Mouse (Mus musculus) cerebellum, postnatal 36 days (tissue): ENCODE results near the gene Tbc1d19.

ENCODE experiments used
- DNase-seq, 2 experiments: peaks; one replicate each; pipeline ENCODE4 v3.0.0; 2021 to 2022; ENCODE audit warnings: mixed read lengths in 2 of 2

Tbc1d19 gene

GRCm38 (mm10) chr5:53920416-53920815, 111.0 kb downstream of the Tbc1d19 start:
- DNase-seq: no peak

- DNase-seq: no peak
Observed at GRCm38 (mm10) chr5:53922149-53922904, 112.9 kb downstream of the Tbc1d19 start.

DNA sequence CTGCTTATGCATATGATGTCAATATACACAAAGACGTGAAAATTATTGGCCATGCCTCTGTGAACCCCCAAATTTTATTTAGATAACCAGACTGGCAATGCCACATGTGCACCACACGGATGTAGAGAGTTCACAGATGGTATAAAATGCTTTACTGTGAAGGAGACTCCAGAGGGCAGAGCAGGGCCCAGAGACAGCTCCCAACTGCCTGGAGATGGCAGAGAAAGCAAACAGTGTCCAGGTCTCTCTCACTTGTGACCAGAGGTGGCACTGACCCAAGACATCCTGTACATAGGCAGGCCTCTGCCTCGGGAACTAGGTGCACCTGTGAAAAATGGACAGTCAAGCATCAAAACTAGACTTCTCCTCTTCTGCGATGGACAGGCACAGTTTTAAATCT, 114.6 kb downstream of the Tbc1d19 start:
- no peak for DNase-seq

DNA sequence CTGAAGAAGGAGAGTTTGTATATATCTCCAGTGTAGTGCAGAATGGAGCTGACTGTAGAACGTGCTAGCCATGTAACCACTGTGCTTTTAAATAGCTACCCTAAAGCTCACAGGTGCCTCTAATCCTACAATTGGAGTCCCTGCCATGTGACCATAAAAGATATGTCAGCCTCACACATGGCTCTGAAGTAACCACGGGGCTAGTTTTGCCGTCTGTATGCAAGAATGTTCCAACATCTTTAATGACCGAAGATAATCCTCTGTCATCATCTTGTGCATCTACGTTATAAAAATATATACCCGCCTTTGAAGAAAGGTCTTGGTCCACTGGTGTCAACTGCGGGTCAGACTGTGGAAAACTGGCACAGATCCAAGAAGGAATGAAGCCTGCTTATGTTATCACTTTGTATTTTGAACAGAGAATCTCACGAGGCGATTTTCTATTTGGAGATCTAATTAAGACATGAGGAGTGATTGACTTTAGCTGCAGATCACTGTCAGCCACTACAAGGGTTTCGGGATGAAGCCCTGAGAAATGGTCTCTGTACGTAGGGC, 117.0 kb downstream of the Tbc1d19 start:
- DNase-seq: no peak

DNA sequence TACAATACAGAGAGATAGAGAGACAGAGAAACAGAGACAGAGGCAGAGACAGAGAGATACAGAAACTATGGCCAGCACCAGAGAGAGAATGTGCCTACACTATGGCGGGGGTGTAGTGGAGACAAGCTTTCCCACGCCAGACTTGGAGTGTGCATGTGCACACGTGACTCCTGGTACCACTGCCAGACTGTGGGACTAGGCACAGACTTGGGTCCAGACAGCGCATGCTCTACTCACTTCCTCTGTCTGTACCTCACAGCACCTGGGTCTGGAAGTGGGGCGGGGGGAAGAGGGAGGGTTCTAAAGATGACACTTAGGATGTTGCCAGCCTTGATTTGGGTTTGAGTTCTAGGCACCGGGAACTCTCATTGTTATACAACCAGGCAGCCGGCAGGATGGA, 118.5 kb downstream of the Tbc1d19 start:
- no peak for DNase-seq

GRCm38 (mm10) chr5:53928537-53928936, 119.1 kb downstream of the Tbc1d19 start:
- no peak for DNase-seq

DNA sequence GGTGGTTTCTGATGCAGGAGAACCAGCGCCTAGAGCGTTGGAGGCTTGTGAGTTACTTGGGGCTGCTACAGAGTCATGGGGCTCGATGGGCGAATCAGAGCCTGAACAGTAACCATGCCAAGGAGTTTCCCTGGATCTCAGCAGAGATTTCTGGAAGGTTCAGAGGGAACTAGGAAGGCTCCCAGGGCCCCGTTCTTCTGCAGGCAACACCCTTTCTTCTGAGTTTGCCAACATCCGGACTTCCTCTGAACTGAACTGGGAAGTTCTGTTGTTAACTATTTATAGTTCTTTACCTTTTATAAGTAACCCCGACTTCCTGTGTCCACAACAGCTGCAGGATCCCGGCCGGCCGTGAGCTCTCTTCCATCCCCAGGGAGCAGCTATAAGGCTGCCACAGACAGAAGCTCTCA, 119.8 kb downstream of the Tbc1d19 start:
- no peak for DNase-seq

GRCm38 (mm10) chr5:53929814-53930213, 120.4 kb downstream of the Tbc1d19 start:
- no peak for DNase-seq

DNA sequence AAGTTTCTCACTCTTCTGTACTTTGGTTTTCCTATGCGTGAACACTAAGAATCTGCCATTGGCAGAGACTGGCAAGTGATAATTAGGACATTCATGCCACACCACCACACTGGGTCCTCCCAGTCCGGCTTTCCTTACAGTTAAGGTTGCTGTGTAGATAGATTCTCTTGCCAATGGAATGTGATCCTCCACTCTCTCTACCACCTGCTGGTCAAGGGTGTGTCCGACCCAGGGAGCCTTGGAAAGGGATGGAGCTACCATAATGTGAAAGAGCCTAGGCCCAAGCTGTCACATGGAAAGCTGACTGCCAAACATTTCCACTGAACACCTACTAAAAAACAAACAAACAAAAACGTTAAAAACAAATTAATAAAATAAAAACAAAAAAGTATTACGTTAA, 121.6 kb downstream of the Tbc1d19 start:
- no peak for DNase-seq

GRCm38 (mm10) chr5:53933628-53934027, 124.2 kb downstream of the Tbc1d19 start:
- no peak for DNase-seq

GRCm38 (mm10) chr5:53934040-53934439, 124.6 kb downstream of the Tbc1d19 start:
- DNase-seq: no peak

DNA sequence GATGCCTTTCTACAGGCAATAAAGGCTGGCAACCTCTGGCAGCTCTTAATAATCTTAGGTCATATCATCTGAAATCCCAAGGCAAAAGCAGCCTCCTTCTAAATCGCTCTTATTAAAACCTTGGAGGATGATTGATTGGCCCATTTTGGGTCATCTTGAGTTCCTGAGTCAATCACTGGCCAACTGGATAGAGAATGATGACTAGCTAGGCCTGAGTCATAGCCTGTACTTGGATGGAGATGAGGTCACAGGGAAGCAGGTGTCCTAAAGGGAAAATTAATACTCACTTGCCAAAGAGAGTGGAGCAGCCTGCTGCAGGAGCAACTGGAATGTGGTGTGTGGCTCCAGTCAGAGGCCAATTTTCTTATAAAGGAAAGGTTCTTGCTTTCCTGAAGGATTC, 125.4 kb downstream of the Tbc1d19 start:
- no peak for DNase-seq

DNA sequence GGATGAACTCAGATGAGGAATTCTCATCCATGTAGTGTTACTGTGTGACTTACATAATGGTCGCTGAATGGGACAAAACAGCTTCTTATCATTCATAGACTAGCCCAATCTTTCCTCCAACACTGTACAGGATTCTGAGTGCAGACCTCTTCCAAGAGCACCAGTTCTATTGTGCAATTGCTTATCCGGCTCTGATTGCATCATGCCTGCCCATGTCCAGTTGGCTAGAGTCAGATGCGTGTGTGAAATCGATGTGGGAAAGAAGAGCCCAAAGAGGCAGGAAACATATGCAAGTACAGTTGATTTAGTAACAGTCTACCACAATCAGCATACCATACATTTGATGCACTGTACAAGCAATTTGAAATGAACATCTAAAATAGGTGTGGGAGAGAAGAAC, 127.8 kb downstream of the Tbc1d19 start:
- no peak for DNase-seq

DNA sequence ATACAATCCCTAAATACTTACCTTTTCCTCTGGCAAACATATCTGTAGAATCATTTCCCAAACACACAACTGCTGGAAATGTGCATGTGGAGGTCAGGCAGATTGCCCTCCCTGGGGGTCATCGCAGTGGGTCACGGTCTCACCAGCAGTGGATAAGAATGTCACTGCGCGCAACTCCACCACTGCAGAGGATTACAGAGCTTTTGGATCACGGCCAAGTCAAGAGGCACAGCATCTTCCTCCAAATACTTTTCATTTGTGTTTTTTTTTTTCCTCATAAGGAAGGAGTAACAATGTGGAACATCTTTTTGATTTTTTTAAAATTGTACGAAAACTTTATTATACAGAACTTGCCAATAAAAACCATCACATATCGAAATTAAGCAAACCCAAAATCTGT, 129.6 kb downstream of the Tbc1d19 start:
- no peak for DNase-seq

DNA sequence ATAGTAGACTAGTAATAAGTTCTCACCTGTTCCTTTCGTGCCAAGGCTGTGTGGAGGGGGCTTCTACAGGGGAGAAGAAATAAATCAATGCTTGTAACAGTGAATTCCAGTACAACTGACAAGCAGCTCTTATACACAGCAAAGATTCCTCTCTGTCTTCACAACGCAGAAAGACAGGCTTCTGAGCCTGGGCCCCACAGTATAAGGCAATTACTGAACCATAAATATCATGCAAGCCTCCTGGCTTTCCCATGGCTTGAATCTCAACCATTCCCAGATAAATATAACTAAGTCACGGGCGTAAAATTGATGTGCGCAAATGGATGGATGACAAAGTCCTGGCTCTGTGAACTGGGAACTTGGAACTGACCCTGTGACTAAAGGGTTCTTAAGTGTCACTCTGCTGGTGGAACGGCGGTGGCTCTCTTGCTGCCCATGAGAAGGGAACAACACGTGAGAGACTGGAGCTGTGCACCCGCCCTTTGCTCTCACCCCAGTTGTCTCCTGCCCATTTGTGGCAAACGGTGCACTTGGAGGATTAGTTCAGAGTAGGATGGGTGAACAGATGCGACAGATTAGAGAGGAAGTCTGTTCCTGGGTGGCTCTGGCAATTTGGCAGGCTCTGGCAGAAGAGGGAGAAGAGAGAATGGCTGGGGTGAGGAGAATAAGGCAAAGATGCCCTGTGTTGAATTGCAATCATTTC, 132.1 kb downstream of the Tbc1d19 start:
- DNase-seq: no peak

- DNase-seq: no peak
Observed at GRCm38 (mm10) chr5:53942332-53942731, 132.9 kb downstream of the Tbc1d19 start.

DNA sequence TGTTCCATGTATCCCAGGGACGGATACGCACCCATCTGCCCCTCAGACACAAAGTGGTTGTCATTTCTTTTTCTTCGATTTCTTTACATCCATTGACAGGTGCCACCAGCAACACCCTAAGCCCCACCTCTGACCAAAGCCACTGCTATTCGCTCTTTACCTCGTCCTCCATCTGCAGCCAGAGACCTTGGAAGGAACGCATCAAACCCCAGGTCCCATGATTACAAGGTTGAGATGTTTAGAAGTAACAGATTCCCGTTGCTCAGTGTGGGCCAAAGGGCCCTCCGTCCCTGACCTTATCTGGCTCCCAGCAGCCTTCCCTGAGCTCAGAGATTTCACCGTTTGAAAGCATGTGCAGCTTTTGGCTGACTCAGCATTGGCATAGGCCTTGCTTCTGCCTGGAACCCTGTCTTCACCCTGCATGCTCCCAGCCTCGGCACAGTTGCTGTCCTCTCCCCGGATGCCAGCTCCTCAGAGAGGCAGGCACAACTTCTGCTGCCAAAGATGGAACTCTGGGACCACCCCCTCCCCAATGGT, 134.0 kb downstream of the Tbc1d19 start:
- DNase-seq: no peak

GRCm38 (mm10) chr5:53946747-53947146, 137.3 kb downstream of the Tbc1d19 start:
- DNase-seq: no peak

- no peak for DNase-seq
Observed at GRCm38 (mm10) chr5:53947549-53948183, 138.3 kb downstream of the Tbc1d19 start.

DNA sequence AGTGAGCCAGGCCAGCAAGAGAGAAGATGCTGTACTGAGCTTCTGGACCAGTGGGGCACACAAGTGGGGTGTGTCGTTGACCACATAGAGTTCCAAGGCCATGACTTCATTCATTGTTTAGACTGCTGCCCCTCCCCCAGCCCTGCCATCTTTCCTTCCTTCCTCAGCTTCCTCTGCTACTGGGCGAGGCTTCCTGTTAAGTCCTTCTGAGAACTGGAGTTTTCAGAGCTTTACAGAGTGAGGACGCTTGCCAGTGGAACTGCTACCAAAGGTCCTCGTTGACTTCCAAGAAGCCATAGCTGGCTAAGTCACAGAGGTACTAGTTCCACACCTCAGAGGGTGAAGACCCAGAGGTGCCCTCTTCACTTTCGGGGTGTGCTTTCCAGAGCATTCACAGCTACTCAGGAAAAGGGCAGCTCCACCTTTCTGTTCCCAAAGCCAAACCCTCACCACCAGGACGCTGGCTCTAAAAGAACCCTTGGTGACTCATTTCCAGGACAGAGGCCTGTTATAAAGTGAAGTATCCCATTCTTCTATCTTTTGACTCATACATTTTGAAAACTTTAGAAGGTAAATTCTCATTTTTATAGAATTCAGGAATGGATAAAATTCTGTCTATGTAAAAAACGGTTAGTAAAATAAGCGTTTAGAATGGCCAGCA, 139.3 kb downstream of the Tbc1d19 start:
- no peak for DNase-seq

DNA sequence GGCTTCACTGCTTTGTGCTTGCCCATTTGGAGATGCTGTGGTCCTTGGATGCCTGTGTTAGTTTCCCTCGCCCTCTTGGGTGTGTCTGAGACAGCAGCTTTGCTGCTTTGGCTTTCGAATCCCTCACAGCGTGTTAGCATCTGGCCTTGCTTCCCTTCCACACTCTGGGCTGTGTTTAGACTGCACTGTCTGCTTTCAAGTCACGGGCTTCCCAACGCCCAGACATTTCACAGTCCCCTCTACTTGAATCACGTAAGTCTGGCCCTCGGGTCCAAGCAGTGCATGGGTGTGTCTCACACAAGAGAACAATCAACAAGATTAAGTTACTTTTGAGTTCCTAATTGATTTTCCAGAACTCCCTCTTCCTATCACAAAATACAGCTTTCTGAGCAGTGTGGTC, 140.8 kb downstream of the Tbc1d19 start:
- no peak for DNase-seq

DNA sequence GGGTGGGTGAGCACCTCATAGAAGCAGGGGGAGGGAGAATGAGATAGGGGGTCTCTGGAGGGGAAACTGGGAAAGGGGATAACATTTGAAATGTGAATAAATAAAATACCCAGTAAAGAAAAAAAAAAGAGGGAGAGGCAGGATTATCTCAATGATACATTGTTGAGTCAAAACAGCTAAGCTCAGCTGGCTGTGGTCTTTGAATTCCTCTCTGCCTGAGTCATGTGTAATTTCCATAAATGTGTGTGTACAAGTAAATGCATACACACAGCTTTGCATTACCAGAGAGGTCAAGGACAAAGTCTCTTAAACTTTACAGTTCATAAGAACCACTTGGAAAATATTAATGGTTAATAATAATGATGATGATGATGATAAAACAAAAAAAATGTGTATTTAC, 143.8 kb downstream of the Tbc1d19 start:
- no peak for DNase-seq
